Mouse (Mus musculus): ENCODE results near the gene Gbp9. TPM values are rescaled to one million over a fixed set of nuclear protein-coding genes. Genes with fewer than 3 reads are reported as not detected.
"Not testable (repeated sequence)": the region's sequence is repeated elsewhere in the genome, so short reads cannot be mapped to it uniquely, and the experiment has no call there.

The Gbp9 gene
- polyA plus RNA-seq (2014; fragmentation: Nextera tagmentation; extraction: Ambion mirVana) = 6.1 and 6.5 TPM in 2 replicates

DNA sequence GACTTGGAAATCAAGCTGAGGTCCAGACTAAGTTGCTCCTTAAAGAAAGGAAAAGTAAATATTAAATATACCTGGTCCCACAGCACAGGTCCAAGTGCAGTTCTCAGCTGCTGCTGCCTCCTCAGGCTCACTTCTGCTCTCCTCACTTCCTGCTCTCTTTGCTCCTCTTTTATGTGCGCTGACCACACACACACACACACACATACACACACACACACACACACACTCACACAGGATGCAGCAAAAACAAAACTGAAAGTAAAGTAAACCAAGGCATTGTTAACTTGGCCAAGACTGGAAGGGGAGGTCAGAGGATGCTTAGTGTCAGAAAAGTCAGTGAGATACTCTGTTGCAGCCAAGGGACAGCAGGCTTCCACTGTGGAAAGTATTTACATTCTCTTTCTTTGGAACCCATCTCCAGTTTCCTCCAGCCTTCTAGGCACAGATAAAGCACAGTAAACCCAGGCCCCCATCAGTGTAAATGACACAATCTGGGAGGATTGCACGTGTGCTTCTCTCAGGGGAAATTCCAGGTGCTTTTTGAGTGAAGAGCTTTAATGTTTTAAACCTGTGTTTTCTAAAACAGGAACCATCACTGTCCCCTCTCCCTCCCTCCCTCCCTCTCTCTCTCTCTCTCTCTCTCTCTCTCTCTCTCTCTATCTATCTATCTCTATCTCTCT lies at the start of gene Gbp9, which contains the start of the genes Gbp8 and Gbp4:
TSS of gene Gbp9 (minus strand) at position 131 of the 680 bp plus-strand sequence.
TSS of gene Gbp8 (minus strand) at position 132 of the 680 bp plus-strand sequence.
TSS of gene Gbp4 (minus strand) at position 178 of the 680 bp plus-strand sequence.
- WGBS = 21% methylated on average over 2 of the region's 2 CpGs

DNA sequence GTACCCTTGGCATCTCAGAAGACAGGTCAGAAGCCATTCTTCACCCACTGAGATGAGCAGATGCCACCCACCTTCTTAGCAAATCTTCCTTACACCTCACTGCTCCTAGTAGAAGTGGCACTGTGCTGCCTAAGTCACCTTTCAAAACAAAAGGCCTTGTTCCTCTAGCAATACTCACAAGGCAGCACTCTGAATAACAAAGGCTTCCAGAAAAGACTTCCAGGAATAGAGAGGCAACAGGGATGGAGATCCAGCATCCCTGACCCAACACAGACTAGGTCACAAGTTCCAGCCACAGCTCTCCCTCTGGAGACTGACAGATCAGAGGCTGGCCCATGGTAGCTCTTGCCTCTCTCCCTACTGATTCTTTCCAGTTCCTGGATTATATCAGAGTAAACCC lies 42.1 kb upstream of the Gbp9 start:
- no peaks in the 10 kb centered on the region for H3K4me1 ChIP-seq (ENCODE audit: control insufficient read depth in 2 of 2, insufficient read depth in 2 of 2, low read length in 2 of 2)
- H3K4me2 ChIP-seq (ENCODE audit: low read length) = no peak overlapping the region
- H3K27me3 ChIP-seq (ENCODE audit: control insufficient read depth, insufficient read depth, low read length) = no peaks in the 10 kb centered on the region
- no peaks in the 10 kb centered on the region for H3K9me3 ChIP-seq (ENCODE audit: control insufficient read depth, low read length)
- ATAC-seq (ENCODE audit: insufficient number of reproducible peaks, insufficient read depth, low FRiP score, low read depth) = no peak
- no peak overlapping the region for H3K9ac ChIP-seq (ENCODE audit: low read length)
- H3K4me3 ChIP-seq (ENCODE audit: control insufficient read depth in 1 of 2, insufficient read depth in 1 of 2, low read depth in 1 of 2, low read length in 2 of 2) = no peak overlapping the region
- no peaks in the 10 kb centered on the region for H3K36me3 ChIP-seq (ENCODE audit: control insufficient read depth, insufficient read depth, low read length)
- no peak overlapping the region for H3K27ac ChIP-seq (replicated peaks in 1 of 2; ENCODE audit: control insufficient read depth in 1 of 2, insufficient read depth in 1 of 2, low read depth in 2 of 2, low read length in 2 of 2)

More for the DNA sequence above, at the start of gene Gbp9, which contains the start of the genes Gbp8 and Gbp4:
- Histone ChIP-seq H3K9ac (ENCODE audit: low read length) (0 out of 2 replicates have a peak within 1 kb of the TSS, but pooled peaks have one; percentile 5), H3K4me3 (ENCODE audit: control insufficient read depth in 1 of 2, insufficient read depth in 1 of 2, low read depth in 1 of 2, low read length in 2 of 2) (peak within 1 kb of the TSS; percentile 4 to 16; a peak in 3 of 4 replicates), H3K4me2 (ENCODE audit: low read length) (peak within 1 kb of the TSS; percentile 29; the same call in 1 of the 2 replicates), H3K27ac (replicated peaks in 1 of 2; ENCODE audit: control insufficient read depth in 1 of 2, insufficient read depth in 1 of 2, low read depth in 2 of 2, low read length in 2 of 2) (peak within 1 kb of the TSS in 1 of 2 experiments; percentile 44; a peak in 1 of 4 replicates)
- not testable (repeated sequence) for H3K36me3 ChIP-seq (ENCODE audit: control insufficient read depth, insufficient read depth, low read length); H3K27me3 ChIP-seq (ENCODE audit: control insufficient read depth, insufficient read depth, low read length); ATAC-seq (ENCODE audit: insufficient number of reproducible peaks, insufficient read depth, low FRiP score, low read depth); H3K9me3 ChIP-seq (ENCODE audit: control insufficient read depth, low read length); H3K4me1 ChIP-seq (ENCODE audit: control insufficient read depth in 2 of 2, insufficient read depth in 2 of 2, low read length in 2 of 2)

DNA sequence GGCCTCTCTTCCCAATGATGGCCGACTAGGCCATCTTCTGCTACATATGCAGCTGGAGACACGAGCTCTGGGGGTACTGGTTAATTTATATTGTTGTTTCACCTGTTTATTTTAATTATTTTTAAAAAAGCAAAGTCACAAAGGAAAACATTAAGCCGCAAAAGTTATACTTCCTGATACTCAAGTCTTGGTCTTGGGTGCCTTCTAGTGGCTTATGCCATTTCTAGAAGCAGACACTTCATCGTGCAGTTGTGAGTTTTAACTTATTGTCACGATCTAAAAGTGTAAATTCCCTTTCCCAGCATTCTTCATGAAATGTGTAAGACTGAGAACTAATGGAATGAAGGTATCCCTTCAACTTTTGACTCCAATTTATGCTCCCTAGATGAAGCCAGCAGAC lies 17.2 kb upstream of the Gbp9 start:
- Histone ChIP-seq H3K9ac (ENCODE audit: low read length) (no peak overlapping the region), H3K4me3 (ENCODE audit: control insufficient read depth in 1 of 2, insufficient read depth in 1 of 2, low read depth in 1 of 2, low read length in 2 of 2) (no peak overlapping the region), H3K36me3 (ENCODE audit: control insufficient read depth, insufficient read depth, low read length) (no peaks in the 10 kb centered on the region), H3K9me3 (ENCODE audit: control insufficient read depth, low read length) (no peaks in the 10 kb centered on the region), H3K27ac (replicated peaks in 1 of 2; ENCODE audit: control insufficient read depth in 1 of 2, insufficient read depth in 1 of 2, low read depth in 2 of 2, low read length in 2 of 2) (no peak overlapping the region), H3K4me2 (ENCODE audit: low read length) (no peak overlapping the region), H3K27me3 (ENCODE audit: control insufficient read depth, insufficient read depth, low read length) (no peaks in the 10 kb centered on the region), H3K4me1 (ENCODE audit: control insufficient read depth in 2 of 2, insufficient read depth in 2 of 2, low read length in 2 of 2) (no peaks in the 10 kb centered on the region)
- 73% methylated on average over 5 of the region's 5 CpGs for WGBS
- ATAC-seq (ENCODE audit: insufficient number of reproducible peaks, insufficient read depth, low FRiP score, low read depth) = no peak

DNA sequence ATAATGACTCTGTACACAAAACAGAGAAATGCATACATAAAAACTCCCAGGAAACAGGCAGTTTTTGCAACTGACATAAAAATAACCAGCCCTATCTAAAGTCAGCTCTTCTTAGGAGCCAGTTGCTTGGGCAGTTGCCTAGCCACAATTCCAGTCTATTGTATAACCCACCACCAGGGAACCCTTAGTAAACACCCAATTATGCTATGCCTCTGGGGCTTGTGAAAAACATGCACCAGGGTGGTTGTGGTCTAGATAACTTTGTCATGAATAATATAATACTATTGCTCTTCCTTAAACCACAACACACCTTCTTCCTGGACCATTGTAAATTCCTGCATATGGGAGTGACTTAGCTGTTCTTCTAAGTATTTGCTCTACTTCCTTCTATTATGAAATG lies 14.7 kb upstream of the Gbp9 start:
- H3K9me3 ChIP-seq (ENCODE audit: control insufficient read depth, low read length) = no peaks in the 10 kb centered on the region
- no peaks in the 10 kb centered on the region for H3K36me3 ChIP-seq (ENCODE audit: control insufficient read depth, insufficient read depth, low read length)
- H3K27ac ChIP-seq (replicated peaks in 1 of 2; ENCODE audit: control insufficient read depth in 1 of 2, insufficient read depth in 1 of 2, low read depth in 2 of 2, low read length in 2 of 2) = no peak overlapping the region

DNA sequence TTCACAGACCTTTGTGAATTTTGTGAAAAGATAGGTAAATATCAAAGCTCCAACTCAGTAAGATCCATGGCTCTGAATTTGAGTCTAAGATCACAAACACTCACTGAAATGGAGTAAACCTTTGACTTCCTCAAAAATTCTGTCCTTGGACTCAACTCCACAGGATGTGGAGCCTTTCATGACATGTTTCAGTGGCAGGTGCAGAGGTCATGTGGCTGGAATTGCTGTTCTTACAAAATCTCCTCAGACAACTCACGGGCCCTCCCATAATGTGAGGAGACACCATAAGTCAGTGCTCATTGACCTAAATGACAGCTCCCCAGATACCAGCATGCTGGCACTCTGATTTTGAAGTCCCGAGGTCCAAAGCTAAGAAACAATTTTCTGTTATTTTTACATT lies 8.7 kb upstream of the Gbp9 start:
- H3K36me3 ChIP-seq (ENCODE audit: control insufficient read depth, insufficient read depth, low read length); H3K4me3 ChIP-seq (ENCODE audit: control insufficient read depth in 1 of 2, insufficient read depth in 1 of 2, low read depth in 1 of 2, low read length in 2 of 2); H3K9me3 ChIP-seq (ENCODE audit: control insufficient read depth, low read length); H3K9ac ChIP-seq (ENCODE audit: low read length); ATAC-seq (ENCODE audit: insufficient number of reproducible peaks, insufficient read depth, low FRiP score, low read depth); H3K27ac ChIP-seq (replicated peaks in 1 of 2; ENCODE audit: control insufficient read depth in 1 of 2, insufficient read depth in 1 of 2, low read depth in 2 of 2, low read length in 2 of 2); H3K27me3 ChIP-seq (ENCODE audit: control insufficient read depth, insufficient read depth, low read length); H3K4me2 ChIP-seq (ENCODE audit: low read length); H3K4me1 ChIP-seq (ENCODE audit: control insufficient read depth in 2 of 2, insufficient read depth in 2 of 2, low read length in 2 of 2): not testable (repeated sequence)
- 64% methylated on average over 2 of the region's 2 CpGs for WGBS

More for the DNA sequence above, 14.7 kb upstream of the Gbp9 start:
- Histone ChIP-seq H3K9ac (ENCODE audit: low read length) (no peak overlapping the region), H3K27me3 (ENCODE audit: control insufficient read depth, insufficient read depth, low read length) (no peaks in the 10 kb centered on the region), H3K4me1 (ENCODE audit: control insufficient read depth in 2 of 2, insufficient read depth in 2 of 2, low read length in 2 of 2) (no peaks in the 10 kb centered on the region), H3K4me2 (ENCODE audit: low read length) (no peak overlapping the region), H3K4me3 (ENCODE audit: control insufficient read depth in 1 of 2, insufficient read depth in 1 of 2, low read depth in 1 of 2, low read length in 2 of 2) (no peak overlapping the region)
- no peak for ATAC-seq (ENCODE audit: insufficient number of reproducible peaks, insufficient read depth, low FRiP score, low read depth)

DNA sequence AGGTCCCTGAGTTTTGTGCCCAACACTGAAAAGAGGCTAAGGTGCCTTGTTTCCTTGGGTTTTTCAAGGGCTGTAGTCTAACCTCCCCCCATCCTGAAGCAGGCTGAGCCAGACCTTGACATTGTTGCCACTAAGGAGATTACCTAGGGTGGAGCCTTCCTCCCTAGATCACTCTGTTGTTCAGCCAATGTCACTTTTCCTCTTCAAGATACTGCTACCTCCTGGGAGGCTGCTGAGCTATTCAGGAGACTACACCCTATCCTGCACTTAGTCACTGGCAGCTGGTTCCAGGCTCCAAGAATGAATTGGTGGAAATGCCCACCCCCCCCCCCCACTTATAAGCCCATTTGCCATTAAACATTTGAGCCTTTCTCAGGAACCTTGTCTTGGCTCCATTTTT lies 7.1 kb upstream of the Gbp9 start:
- H3K4me1 ChIP-seq (ENCODE audit: control insufficient read depth in 2 of 2, insufficient read depth in 2 of 2, low read length in 2 of 2) = peaks cover 0 to 2% of the 10 kb centered on the region in 2 experiments; a peak in 1 of 4 replicates
- no peaks in the 10 kb centered on the region for H3K9me3 ChIP-seq (ENCODE audit: control insufficient read depth, low read length)
- H3K27me3 ChIP-seq (ENCODE audit: control insufficient read depth, insufficient read depth, low read length) = no peaks in the 10 kb centered on the region
- peak; percentile 78; the same call in 1 of the 2 replicates for ATAC-seq (ENCODE audit: insufficient number of reproducible peaks, insufficient read depth, low FRiP score, low read depth)
- H3K4me3 ChIP-seq (ENCODE audit: control insufficient read depth in 1 of 2, insufficient read depth in 1 of 2, low read depth in 1 of 2, low read length in 2 of 2) = no peak overlapping the region
- no peaks in the 10 kb centered on the region for H3K36me3 ChIP-seq (ENCODE audit: control insufficient read depth, insufficient read depth, low read length)
- peak overlapping the region; percentile 68 to 74 for H3K27ac ChIP-seq (replicated peaks in 1 of 2; ENCODE audit: control insufficient read depth in 1 of 2, insufficient read depth in 1 of 2, low read depth in 2 of 2, low read length in 2 of 2)
- H3K9ac ChIP-seq (ENCODE audit: low read length) = no peak overlapping the region
- H3K4me2 ChIP-seq (ENCODE audit: low read length) = no peak overlapping the region

DNA sequence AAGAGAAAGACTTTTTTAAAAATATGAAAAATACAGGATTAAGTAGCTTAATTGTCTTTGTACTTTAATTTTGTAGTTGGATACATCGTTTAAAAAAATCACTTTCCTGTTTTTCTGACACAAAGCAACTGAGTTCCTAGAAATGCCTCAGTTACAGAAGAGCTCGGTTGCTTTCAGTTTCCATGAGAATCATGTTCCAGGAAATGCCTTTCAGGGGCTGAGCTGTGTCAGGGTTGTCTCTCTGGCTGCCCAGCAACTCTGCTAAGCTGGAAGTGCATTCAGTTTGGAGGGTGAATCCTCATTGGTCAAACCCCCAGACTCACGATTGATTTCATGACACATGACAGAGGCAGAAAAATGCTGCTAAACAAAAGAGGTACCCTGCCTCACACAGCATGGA lies 6.4 kb upstream of the Gbp9 start:
- not testable (repeated sequence) for H3K4me1 ChIP-seq (ENCODE audit: control insufficient read depth in 2 of 2, insufficient read depth in 2 of 2, low read length in 2 of 2); H3K27me3 ChIP-seq (ENCODE audit: control insufficient read depth, insufficient read depth, low read length); ATAC-seq (ENCODE audit: insufficient number of reproducible peaks, insufficient read depth, low FRiP score, low read depth); H3K4me3 ChIP-seq (ENCODE audit: control insufficient read depth in 1 of 2, insufficient read depth in 1 of 2, low read depth in 1 of 2, low read length in 2 of 2); H3K9me3 ChIP-seq (ENCODE audit: control insufficient read depth, low read length); H3K36me3 ChIP-seq (ENCODE audit: control insufficient read depth, insufficient read depth, low read length); H3K4me2 ChIP-seq (ENCODE audit: low read length); H3K9ac ChIP-seq (ENCODE audit: low read length)
- peak overlapping the region; percentile 68 to 72 for H3K27ac ChIP-seq (replicated peaks in 1 of 2; ENCODE audit: control insufficient read depth in 1 of 2, insufficient read depth in 1 of 2, low read depth in 2 of 2, low read length in 2 of 2)
- 38% methylated on average over 3 of the region's 3 CpGs for WGBS

Measured in heart, embryonic 14.5 days (tissue).